ENCODE assay signal across 8 mouse cellular contexts in genomic region chr8:83738949-83739710, GRCm38 (mm10). TPM values are rescaled to one million over a fixed set of nuclear protein-coding genes. Genes with fewer than 3 reads are reported as not detected.
DNase-seq lines count a peak whose midpoint lies in the region; ATAC-seq and TF ChIP-seq lines count a peak whose summit lies in the region.

No protein-coding gene starts in this region.

- no peak for ATAC-seq in megakaryocyte, adult 5-6 weeks (ENCODE audit: poor library complexity, severe bottlenecking)

- TF ChIP-seq CTCF in small intestine, adult 2 months (IDR thresholded peaks at IDR 0.05; ENCODE audit: extremely low read depth, insufficient read length, insufficient replicate concordance, low read depth, low read length), result no peak

- H3K9me3 ChIP-seq in megakaryocyte, embryonic 14.5 days, result peaks cover 8% of the 10 kb centered on the region; the same call in 1 of the 2 replicates

- 65% methylated on average over 10 of the region's 10 CpGs for WGBS in small intestine, adult 2 months

- H3K4me1 ChIP-seq in megakaryocyte, embryonic 14.5 days, result peaks cover 83% of the 10 kb centered on the region
- H3K4me1 ChIP-seq in small intestine, adult 2 months (ENCODE audit: control insufficient read depth, insufficient read depth, insufficient read length, low read length), result peaks cover 29% of the 10 kb centered on the region

- peak overlapping the region; percentile 95 for H3K27ac ChIP-seq in small intestine, adult 2 months (ENCODE audit: insufficient read depth, low read depth, low read length)

- H3K4me3 ChIP-seq in megakaryocyte, embryonic 14.5 days (replicated peaks), result peak overlapping the region; percentile 94
- H3K4me3 ChIP-seq in small intestine, adult 2 months (ENCODE audit: low read depth, low read length), result peak overlapping the region; percentile 41

- peak; percentile 69 for DNase-seq in gastrocnemius, postnatal 25 days
- peak; percentile 46 to 68 for DNase-seq in kidney, postnatal 4 days
- DNase-seq in adrenal gland, postnatal 25 days, result no peak
- DNase-seq in layer of hippocampus, postnatal 10 days (ENCODE audit: low spot score in 2 of 2), result no peak
- DNase-seq in frontal cortex, adult 2 months (ENCODE audit: extremely low spot score in 1 of 2, low spot score in 1 of 2), result no peak

- H3K36me3 ChIP-seq in megakaryocyte, embryonic 14.5 days (replicated peaks; ENCODE audit: low read length), result peaks cover 28% of the 10 kb centered on the region
- peaks cover 1% of the 10 kb centered on the region; the same call in 1 of the 2 replicates for H3K36me3 ChIP-seq in small intestine, adult 2 months (ENCODE audit: control insufficient read depth, insufficient read depth, low read length)

- no peaks in the 10 kb centered on the region for H3K27me3 ChIP-seq in megakaryocyte, embryonic 14.5 days (replicated peaks)
- no peaks in the 10 kb centered on the region for H3K27me3 ChIP-seq in small intestine, adult 2 months (ENCODE audit: control insufficient read depth, insufficient read depth, low read length)

- TF ChIP-seq POLR2A in small intestine, adult 2 months (IDR thresholded peaks at IDR 0.05; ENCODE audit: low read depth, low read length), result peak; percentile 9; the same call in 1 of the 2 replicates

RNA-seq across cellular contexts. Expression of gene Adgre5, which starts 2.0 kb away (rescaled TPM):
- 18.7 and 23.5 TPM in 2 replicates for polyA plus RNA-seq in megakaryocyte, embryonic 14.5 days (2012; ENCODE audit: insufficient read depth, low replicate concordance)
- total RNA-seq in megakaryocyte, adult 5-6 weeks (2015), result 239 and 242 TPM in 2 replicates
- 299 and 326 TPM in 2 replicates for total RNA-seq in megakaryocyte, adult 5-6 weeks (2017)
- 10 to 100 TPM; 21.7 to 26.2 TPM for total RNA-seq in gastrocnemius, postnatal 25 days (2021)
- 23.7 and 43.2 TPM in 2 replicates for polyA plus RNA-seq in small intestine, adult 2 months (2012; rRNA removed)
- total RNA-seq in adrenal gland, postnatal 25 days (2021), result 28.7 and 40.6 TPM in 2 replicates
- total RNA-seq in layer of hippocampus, postnatal 10 days (2021), result 10 to 100 TPM; 11.5 to 13.7 TPM
- 21.8 and 23.0 TPM in 2 replicates for polyA plus RNA-seq in frontal cortex, adult 2 months (2012; rRNA removed)

RNA-seq across cellular contexts. Expression of gene Ddx39, which starts 24.2 kb away (rescaled TPM):
- polyA plus RNA-seq in megakaryocyte, embryonic 14.5 days (2012; ENCODE audit: insufficient read depth, low replicate concordance), result 7.5 and 18.1 TPM in 2 replicates
- 66.7 and 67.7 TPM in 2 replicates for total RNA-seq in megakaryocyte, adult 5-6 weeks (2015)
- total RNA-seq in megakaryocyte, adult 5-6 weeks (2017), result 71.2 and 77.4 TPM in 2 replicates
- 10 to 100 TPM; 11.2 to 13.2 TPM for total RNA-seq in gastrocnemius, postnatal 25 days (2021)
- 26.5 and 39.2 TPM in 2 replicates for polyA plus RNA-seq in small intestine, adult 2 months (2012; rRNA removed)
- total RNA-seq in adrenal gland, postnatal 25 days (2021), result 25.7 and 29.5 TPM in 2 replicates
- 10 to 100 TPM; 25.4 to 27.7 TPM for total RNA-seq in layer of hippocampus, postnatal 10 days (2021)
- 27.2 and 30.6 TPM in 2 replicates for polyA plus RNA-seq in frontal cortex, adult 2 months (2012; rRNA removed)

RNA-seq across cellular contexts. Expression of gene Pkn1, which starts 40.2 kb away (rescaled TPM):
- 73.0 and 95.0 TPM in 2 replicates for polyA plus RNA-seq in megakaryocyte, embryonic 14.5 days (2012; ENCODE audit: insufficient read depth, low replicate concordance)
- 53.3 and 55.4 TPM in 2 replicates for total RNA-seq in megakaryocyte, adult 5-6 weeks (2015)
- 103 and 110 TPM in 2 replicates for total RNA-seq in megakaryocyte, adult 5-6 weeks (2017)
- total RNA-seq in gastrocnemius, postnatal 25 days (2021), result 10 to 100 TPM; 34.4 to 47.5 TPM
- polyA plus RNA-seq in small intestine, adult 2 months (2012; rRNA removed), result 59.5 and 117 TPM in 2 replicates
- total RNA-seq in adrenal gland, postnatal 25 days (2021), result 120 and 146 TPM in 2 replicates
- total RNA-seq in layer of hippocampus, postnatal 10 days (2021), result 10 to 100 TPM; 65.0 to 73.7 TPM
- polyA plus RNA-seq in frontal cortex, adult 2 months (2012; rRNA removed), result 51.9 and 61.9 TPM in 2 replicates

Comparison
In these comparisons a context has a peak if more than half of its experiments do, and no peak if none do; other contexts are left out.
1. DNase-seq: peak in gastrocnemius, postnatal 25 days (single experiment) and kidney, postnatal 4 days (2 of 2); none in adrenal gland, postnatal 25 days (single experiment), layer of hippocampus, postnatal 10 days (0 of 2) and frontal cortex, adult 2 months (0 of 2).